Mouse (Mus musculus): Measurements from ENCODE around the gene Tnrc6c. TPM values are rescaled to one million over a fixed set of nuclear protein-coding genes. Genes with fewer than 3 reads are reported as not detected.

Tnrc6c gene
- polyA plus RNA-seq, 1 experiment from 2014 or later: 18.8 TPM

DNA sequence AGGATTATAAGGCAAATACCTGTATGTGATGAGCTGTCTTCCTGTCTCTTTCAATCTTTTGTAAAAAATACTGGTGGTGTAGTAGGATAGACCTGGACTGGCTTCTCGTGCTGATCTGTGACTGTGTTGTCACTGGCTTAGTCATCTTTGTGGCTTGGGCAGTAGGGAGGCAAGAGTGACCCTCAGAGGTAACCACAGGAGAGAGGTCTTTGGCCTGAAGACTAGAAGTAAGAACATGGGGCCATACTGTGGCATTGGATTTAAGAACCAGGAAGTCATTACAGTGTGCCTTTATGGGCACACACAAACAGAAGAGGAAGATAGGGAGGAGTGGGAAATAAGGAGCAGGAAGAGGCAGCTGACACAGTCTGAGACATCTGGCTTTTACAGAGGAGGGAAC is 58.0 kb downstream of the Tnrc6c start:
- 96% methylated on average over 1 of the region's 1 CpGs for WGBS
- Histone ChIP-seq H3K9me3 (ENCODE audit: control insufficient read depth, low read length) (no peaks in the 10 kb centered on the region; the same call in 1 of the 2 replicates), H3K27ac (ENCODE audit: low read depth, low read length) (no peak overlapping the region), H3K27me3 (ENCODE audit: control insufficient read depth, insufficient read depth, low read length) (no peaks in the 10 kb centered on the region), H3K4me1 (replicated peaks; ENCODE audit: control insufficient read depth, insufficient read depth, low read length) (no peaks in the 10 kb centered on the region), H3K4me3 (ENCODE audit: low read depth, low read length) (no peak overlapping the region), H3K36me3 (ENCODE audit: control insufficient read depth, insufficient read depth, low read length) (peaks cover 6% of the 10 kb centered on the region; the same call in 1 of the 2 replicates), H3K4me2 (ENCODE audit: low read depth, low read length, severe bottlenecking) (no peak overlapping the region), H3K9ac (ENCODE audit: low read length) (no peak overlapping the region)
- DNase-seq (ENCODE audit: low spot score) (no peak), ATAC-seq (replicated peaks; ENCODE audit: low FRiP score) (no peak)

DNA sequence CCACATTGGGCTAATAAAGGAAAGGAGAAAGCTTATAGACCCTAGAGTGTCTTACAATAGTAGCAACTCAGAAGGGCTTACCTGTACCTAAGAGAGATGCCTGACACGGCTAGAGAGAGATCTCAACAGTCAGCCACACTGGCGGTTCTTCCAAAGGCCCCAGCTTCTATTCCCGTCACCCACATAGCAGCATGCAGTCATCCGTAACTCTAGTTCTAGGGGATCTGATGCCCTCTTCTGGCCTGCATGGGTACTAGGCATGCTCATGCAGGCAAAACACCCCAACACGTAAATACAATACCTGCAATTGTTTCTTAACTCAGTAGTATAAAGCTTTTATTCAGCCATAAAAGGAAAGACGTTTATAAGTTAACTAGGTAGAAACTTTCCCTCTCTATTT is 59.3 kb downstream of the Tnrc6c start:
- Histone ChIP-seq H3K27ac (ENCODE audit: low read depth, low read length) (no peak overlapping the region), H3K9me3 (ENCODE audit: control insufficient read depth, low read length) (no peaks in the 10 kb centered on the region; the same call in 1 of the 2 replicates), H3K4me3 (ENCODE audit: low read depth, low read length) (no peak overlapping the region), H3K4me1 (replicated peaks; ENCODE audit: control insufficient read depth, insufficient read depth, low read length) (no peaks in the 10 kb centered on the region), H3K36me3 (ENCODE audit: control insufficient read depth, insufficient read depth, low read length) (peaks cover 6% of the 10 kb centered on the region; the same call in 1 of the 2 replicates), H3K4me2 (ENCODE audit: low read depth, low read length, severe bottlenecking) (no peak overlapping the region), H3K27me3 (ENCODE audit: control insufficient read depth, insufficient read depth, low read length) (no peaks in the 10 kb centered on the region), H3K9ac (ENCODE audit: low read length) (no peak overlapping the region)
- WGBS: 92% methylated on average over 6 of the region's 6 CpGs
- ATAC-seq (replicated peaks; ENCODE audit: low FRiP score) (no peak), DNase-seq (ENCODE audit: low spot score) (no peak)

DNA sequence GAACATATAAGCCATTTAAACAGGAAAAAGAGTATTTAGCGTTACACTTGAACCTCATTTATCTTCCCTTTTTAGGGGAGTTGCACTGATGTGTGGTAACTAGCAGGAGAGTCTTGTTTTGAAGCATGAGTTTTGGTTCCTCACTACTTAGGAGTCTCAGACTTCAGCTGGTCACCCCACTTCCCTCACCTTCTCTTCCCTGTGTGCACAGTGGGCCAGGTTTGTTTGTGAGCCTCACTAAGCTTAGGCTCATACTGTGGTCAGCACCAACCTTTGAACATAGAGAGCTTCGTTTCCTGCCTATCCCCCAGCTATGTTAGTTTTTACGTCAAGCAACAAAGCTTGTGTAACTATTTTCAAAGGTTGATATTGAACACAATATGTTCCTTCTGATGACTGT is 64.7 kb downstream of the Tnrc6c start:
- DNase-seq (ENCODE audit: low spot score) (no peak), ATAC-seq (replicated peaks; ENCODE audit: low FRiP score) (no peak)
- Histone ChIP-seq H3K27me3 (ENCODE audit: control insufficient read depth, insufficient read depth, low read length) (no peaks in the 10 kb centered on the region), H3K4me1 (replicated peaks; ENCODE audit: control insufficient read depth, insufficient read depth, low read length) (no peaks in the 10 kb centered on the region), H3K4me2 (ENCODE audit: low read depth, low read length, severe bottlenecking) (no peak overlapping the region), H3K27ac (ENCODE audit: low read depth, low read length) (no peak overlapping the region), H3K9ac (ENCODE audit: low read length) (no peak overlapping the region), H3K36me3 (ENCODE audit: control insufficient read depth, insufficient read depth, low read length) (peaks cover 10% of the 10 kb centered on the region), H3K9me3 (ENCODE audit: control insufficient read depth, low read length) (no peaks in the 10 kb centered on the region), H3K4me3 (ENCODE audit: low read depth, low read length) (no peak overlapping the region)
- WGBS: 95% methylated on average over 3 of the region's 3 CpGs

DNA sequence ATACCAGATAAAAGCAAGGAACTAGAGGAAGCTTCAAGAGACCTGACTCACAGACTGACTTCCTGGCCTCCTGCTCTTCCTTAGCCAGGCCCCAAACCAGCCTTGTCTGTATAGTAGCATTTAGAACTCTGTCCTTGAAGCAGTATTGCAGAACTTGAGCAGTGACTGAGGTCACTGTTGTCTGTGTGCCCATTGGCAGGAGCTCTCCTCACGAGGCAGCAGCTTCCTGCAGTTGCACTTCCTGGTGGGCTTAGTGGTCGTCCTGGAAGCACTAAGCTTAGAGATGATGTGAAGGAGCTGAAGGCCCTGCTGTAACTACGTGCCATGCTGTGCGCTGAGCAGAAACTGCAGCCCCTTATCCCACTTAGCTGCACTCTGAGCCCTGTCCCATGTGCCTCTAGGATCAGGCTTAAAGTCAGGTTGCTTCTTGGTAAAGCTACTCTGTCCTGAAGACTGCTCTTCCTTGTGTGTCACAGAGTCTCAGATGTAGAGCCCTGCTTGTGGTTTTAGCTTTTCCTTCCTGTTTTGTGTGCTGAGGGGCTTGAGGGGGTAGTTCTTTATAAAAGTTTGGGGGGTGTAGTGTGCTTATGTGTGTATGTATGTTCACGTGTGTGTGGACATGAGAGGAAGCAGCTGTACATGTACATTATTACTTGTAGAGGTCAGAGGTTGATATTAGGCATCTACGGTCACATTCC is 70.7 kb downstream of the Tnrc6c start:
- Histone ChIP-seq H3K27ac (ENCODE audit: low read depth, low read length) (no peak overlapping the region), H3K4me1 (replicated peaks; ENCODE audit: control insufficient read depth, insufficient read depth, low read length) (no peaks in the 10 kb centered on the region), H3K9ac (ENCODE audit: low read length) (no peak overlapping the region), H3K4me3 (ENCODE audit: low read depth, low read length) (no peak overlapping the region), H3K27me3 (ENCODE audit: control insufficient read depth, insufficient read depth, low read length) (no peaks in the 10 kb centered on the region), H3K4me2 (ENCODE audit: low read depth, low read length, severe bottlenecking) (no peak overlapping the region), H3K36me3 (ENCODE audit: control insufficient read depth, insufficient read depth, low read length) (peaks cover 4% of the 10 kb centered on the region), H3K9me3 (ENCODE audit: control insufficient read depth, low read length) (no peaks in the 10 kb centered on the region)
- 84% methylated on average over 6 of the region's 6 CpGs for WGBS
- no peak for ATAC-seq (replicated peaks; ENCODE audit: low FRiP score)
- DNase-seq (ENCODE audit: low spot score): no peak

DNA sequence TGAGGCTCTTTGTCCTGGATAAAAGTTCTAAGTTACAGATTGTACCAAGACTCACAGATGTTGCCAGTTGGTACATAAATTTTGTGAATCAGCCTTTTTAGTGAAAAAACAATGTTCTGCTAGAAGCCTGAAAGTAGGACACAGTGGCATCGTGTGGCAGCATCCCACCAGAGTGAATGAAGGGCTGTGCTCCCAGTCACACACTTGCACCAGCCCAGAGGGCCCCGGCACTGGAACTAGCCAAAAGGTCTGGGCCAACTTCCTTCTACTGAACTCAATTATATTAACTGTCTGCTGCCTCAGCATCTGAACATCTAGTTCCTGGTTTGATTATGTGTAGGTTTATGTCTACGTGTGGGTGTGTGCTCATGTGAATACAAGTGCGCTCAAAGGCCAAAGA is 72.9 kb downstream of the Tnrc6c start:
- Histone ChIP-seq H3K9ac (ENCODE audit: low read length) (no peak overlapping the region), H3K27me3 (ENCODE audit: control insufficient read depth, insufficient read depth, low read length) (no peaks in the 10 kb centered on the region), H3K36me3 (ENCODE audit: control insufficient read depth, insufficient read depth, low read length) (no peaks in the 10 kb centered on the region; the same call in 1 of the 2 replicates), H3K4me2 (ENCODE audit: low read depth, low read length, severe bottlenecking) (no peak overlapping the region), H3K27ac (ENCODE audit: low read depth, low read length) (no peak overlapping the region), H3K4me3 (ENCODE audit: low read depth, low read length) (no peak overlapping the region), H3K9me3 (ENCODE audit: control insufficient read depth, low read length) (no peaks in the 10 kb centered on the region), H3K4me1 (replicated peaks; ENCODE audit: control insufficient read depth, insufficient read depth, low read length) (no peaks in the 10 kb centered on the region)
- DNase-seq (ENCODE audit: low spot score) (no peak), ATAC-seq (replicated peaks; ENCODE audit: low FRiP score) (no peak)
- 93% methylated on average over 4 of the region's 4 CpGs for WGBS

DNA sequence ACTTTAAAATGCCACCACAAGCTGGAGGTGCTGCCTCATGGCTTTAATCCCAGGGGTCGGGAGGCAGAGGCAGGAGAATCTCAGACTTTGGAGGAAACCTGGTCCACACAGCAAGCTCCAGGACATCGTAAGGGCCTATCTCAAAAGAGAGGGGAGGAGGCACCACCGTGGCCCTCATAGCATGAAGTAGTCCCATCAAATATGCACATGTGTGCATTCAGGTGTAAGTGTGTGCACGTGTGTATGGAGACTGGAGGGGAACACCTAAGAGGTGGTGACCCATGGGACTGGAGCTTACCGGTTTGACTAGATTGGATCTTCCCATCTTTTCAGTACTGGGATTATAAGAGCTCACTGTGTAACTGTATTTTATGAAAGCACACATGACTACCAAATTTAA is 74.2 kb downstream of the Tnrc6c start:
- DNase-seq (ENCODE audit: low spot score) (no peak), ATAC-seq (replicated peaks; ENCODE audit: low FRiP score) (no peak)
- no peaks in the 10 kb centered on the region for H3K4me1 ChIP-seq (replicated peaks; ENCODE audit: control insufficient read depth, insufficient read depth, low read length)
- no peaks in the 10 kb centered on the region for H3K27me3 ChIP-seq (ENCODE audit: control insufficient read depth, insufficient read depth, low read length)
- 92% methylated on average over 5 of the region's 5 CpGs for WGBS
- no peak overlapping the region for H3K4me2 ChIP-seq (ENCODE audit: low read depth, low read length, severe bottlenecking)
- no peak overlapping the region for H3K4me3 ChIP-seq (ENCODE audit: low read depth, low read length)
- H3K9ac ChIP-seq (ENCODE audit: low read length): no peak overlapping the region
- no peaks in the 10 kb centered on the region for H3K9me3 ChIP-seq (ENCODE audit: control insufficient read depth, low read length)
- no peak overlapping the region for H3K27ac ChIP-seq (ENCODE audit: low read depth, low read length)
- H3K36me3 ChIP-seq (ENCODE audit: control insufficient read depth, insufficient read depth, low read length): no peaks in the 10 kb centered on the region

DNA sequence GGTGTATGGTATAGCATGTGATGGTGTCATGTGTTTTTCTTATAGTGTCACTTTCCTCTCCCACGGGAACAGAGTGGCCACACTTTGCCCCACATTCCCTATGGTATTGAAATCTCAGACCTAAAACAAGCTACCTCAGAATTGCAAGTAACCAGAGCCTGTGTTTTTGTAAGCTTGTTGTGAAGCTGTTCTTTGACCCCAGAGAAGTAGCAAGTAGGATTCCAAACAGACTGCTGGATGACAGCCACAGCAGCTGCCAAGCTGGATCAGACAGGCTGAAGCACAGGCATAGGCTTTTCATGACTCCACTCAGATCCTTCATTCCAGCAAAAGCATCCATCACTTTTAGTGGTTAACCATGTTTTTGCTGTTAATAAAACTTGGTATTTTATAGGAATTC is 74.8 kb downstream of the Tnrc6c start:
- no peak overlapping the region for H3K27ac ChIP-seq (ENCODE audit: low read depth, low read length)
- ATAC-seq (replicated peaks; ENCODE audit: low FRiP score): no peak
- DNase-seq (ENCODE audit: low spot score): no peak
- H3K4me3 ChIP-seq (ENCODE audit: low read depth, low read length): no peak overlapping the region
- no peaks in the 10 kb centered on the region for H3K4me1 ChIP-seq (replicated peaks; ENCODE audit: control insufficient read depth, insufficient read depth, low read length)
- 66% methylated on average over 1 of the region's 1 CpGs for WGBS
- H3K4me2 ChIP-seq (ENCODE audit: low read depth, low read length, severe bottlenecking): no peak overlapping the region
- no peaks in the 10 kb centered on the region for H3K36me3 ChIP-seq (ENCODE audit: control insufficient read depth, insufficient read depth, low read length)
- H3K9ac ChIP-seq (ENCODE audit: low read length): no peak overlapping the region
- H3K27me3 ChIP-seq (ENCODE audit: control insufficient read depth, insufficient read depth, low read length): no peaks in the 10 kb centered on the region
- no peaks in the 10 kb centered on the region for H3K9me3 ChIP-seq (ENCODE audit: control insufficient read depth, low read length)

DNA sequence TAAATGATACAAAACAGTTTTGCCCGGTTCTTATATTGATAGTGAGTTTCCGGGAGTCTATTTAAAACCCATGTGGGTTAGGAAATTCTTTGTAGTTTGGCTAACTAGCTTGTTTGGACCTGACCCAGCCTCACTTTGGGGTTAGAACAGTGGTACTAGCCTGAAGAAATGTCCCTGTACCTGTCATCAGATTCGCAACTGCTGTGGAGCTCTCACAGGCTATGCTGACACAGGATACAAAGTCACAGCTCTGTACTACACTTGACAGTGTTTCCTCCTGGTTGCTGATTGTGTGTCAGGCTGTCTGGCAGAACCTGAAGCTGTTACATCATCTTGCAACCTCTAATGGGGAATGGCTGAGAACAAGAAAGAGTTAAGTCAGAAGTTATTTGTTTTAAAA is 75.3 kb downstream of the Tnrc6c start:
- H3K9me3 ChIP-seq (ENCODE audit: control insufficient read depth, low read length): no peaks in the 10 kb centered on the region
- no peak overlapping the region for H3K4me3 ChIP-seq (ENCODE audit: low read depth, low read length)
- no peaks in the 10 kb centered on the region for H3K27me3 ChIP-seq (ENCODE audit: control insufficient read depth, insufficient read depth, low read length)
- H3K4me1 ChIP-seq (replicated peaks; ENCODE audit: control insufficient read depth, insufficient read depth, low read length): no peaks in the 10 kb centered on the region
- no peaks in the 10 kb centered on the region for H3K36me3 ChIP-seq (ENCODE audit: control insufficient read depth, insufficient read depth, low read length)
- H3K9ac ChIP-seq (ENCODE audit: low read length): no peak overlapping the region
- no peak overlapping the region for H3K4me2 ChIP-seq (ENCODE audit: low read depth, low read length, severe bottlenecking)
- 94% methylated on average over 3 of the region's 3 CpGs for WGBS
- DNase-seq (ENCODE audit: low spot score) (no peak), ATAC-seq (replicated peaks; ENCODE audit: low FRiP score) (no peak)
- H3K27ac ChIP-seq (ENCODE audit: low read depth, low read length): no peak overlapping the region

DNA sequence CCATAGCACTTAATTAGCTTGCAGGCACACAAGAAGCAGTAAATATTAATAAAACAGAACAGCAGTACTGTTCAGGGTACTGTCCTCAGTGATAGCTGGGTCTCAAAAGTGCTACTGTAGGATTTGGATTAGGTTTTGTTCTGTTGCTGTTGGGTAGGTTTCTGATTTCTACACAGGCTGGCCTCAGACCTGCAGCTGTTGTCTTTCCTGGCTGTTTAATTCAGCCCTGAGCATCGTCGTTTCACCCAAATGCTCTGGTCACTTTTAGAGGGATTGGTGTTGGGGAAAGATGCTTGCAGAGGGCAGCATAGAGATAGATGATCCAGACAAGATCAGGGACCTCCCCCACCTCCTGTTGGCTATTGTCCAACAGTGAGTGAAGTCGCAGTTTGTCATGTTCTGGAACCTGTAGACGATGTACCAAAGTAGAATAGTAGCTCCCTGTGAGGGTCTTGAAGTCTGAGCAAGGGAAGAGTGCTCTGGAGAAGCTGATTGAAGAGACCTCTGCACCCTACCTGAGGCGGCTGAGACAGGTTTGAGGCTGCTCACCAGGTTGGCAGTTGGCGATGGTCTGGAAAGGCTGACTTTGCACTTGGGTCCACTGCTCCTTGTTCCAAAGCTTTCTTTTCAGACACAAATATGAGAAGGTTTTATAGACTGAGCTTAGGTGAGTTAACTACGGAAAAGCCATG is 75.9 kb downstream of the Tnrc6c start:
- 83% methylated on average over 7 of the region's 7 CpGs for WGBS
- H3K4me1 ChIP-seq (replicated peaks; ENCODE audit: control insufficient read depth, insufficient read depth, low read length): no peaks in the 10 kb centered on the region
- DNase-seq (ENCODE audit: low spot score): no peak
- no peak overlapping the region for H3K27ac ChIP-seq (ENCODE audit: low read depth, low read length)
- no peak for ATAC-seq (replicated peaks; ENCODE audit: low FRiP score)
- H3K9ac ChIP-seq (ENCODE audit: low read length): no peak overlapping the region
- H3K36me3 ChIP-seq (ENCODE audit: control insufficient read depth, insufficient read depth, low read length): no peaks in the 10 kb centered on the region
- no peak overlapping the region for H3K4me2 ChIP-seq (ENCODE audit: low read depth, low read length, severe bottlenecking)
- no peak overlapping the region for H3K4me3 ChIP-seq (ENCODE audit: low read depth, low read length)
- no peaks in the 10 kb centered on the region for H3K9me3 ChIP-seq (ENCODE audit: control insufficient read depth, low read length)
- H3K27me3 ChIP-seq (ENCODE audit: control insufficient read depth, insufficient read depth, low read length): no peaks in the 10 kb centered on the region

All from forebrain, embryonic 11.5 days (tissue).